Mouse (Mus musculus) kidney, embryonic 14.5 days (tissue): ENCODE data around the gene Ltbp3. TPM values are rescaled to one million over a fixed set of nuclear protein-coding genes. Genes with fewer than 3 reads are reported as not detected.
A peak's percentile ranks its signal among the peaks of the same experiment; 100 is the strongest.

Experiments used
- ATAC-seq: fragments of 200-750 bp; cut with Nextera tagmentation; 2 replicates; pipeline ENCODE4 v1.8.0; 2017; ENCODE audit warnings: moderate number of reproducible peaks, mild to moderate bottlenecking, moderate TSS enrichment, moderate library complexity; ENCODE audit not compliant: low FRiP score, low TSS enrichment
- H3K27ac ChIP-seq: fragments of 300-500 bp; sonication (generic); 2 replicates; pipeline ENCODE4 v1.5.1; 2014; ENCODE audit warnings: low read depth, mild to moderate bottlenecking, low read length, moderate library complexity, mixed read lengths
- H3K27me3 ChIP-seq: fragments of 300-500 bp; sonication (generic); 2 replicates; pipeline ENCODE4 v1.6.1; 2014; ENCODE audit warnings: mild to moderate bottlenecking, low read length; ENCODE audit not compliant: control insufficient read depth, insufficient read depth
- H3K36me3 ChIP-seq: fragments of 300-500 bp; sonication (generic); 2 replicates; pipeline ENCODE4 v1.6.1; 2014; ENCODE audit warnings: low read length, mixed read lengths; ENCODE audit not compliant: control insufficient read depth, insufficient read depth
- H3K4me1 ChIP-seq: fragments of 300-500 bp; sonication (generic); 2 replicates; pipeline ENCODE4 v1.6.1; 2014; ENCODE audit warnings: low read length, mixed read lengths; ENCODE audit not compliant: control insufficient read depth, insufficient read depth
- H3K4me2 ChIP-seq: fragments of 300-500 bp; sonication (generic); replicated peaks from 2 replicates; pipeline ENCODE4 v1.6.1; 2014; ENCODE audit warnings: low read depth, mild to moderate bottlenecking, low read length
- H3K4me3 ChIP-seq: fragments of 300-500 bp; sonication (generic); 2 replicates; pipeline ENCODE4 v1.5.1; 2014; ENCODE audit warnings: mild to moderate bottlenecking, low read length
- H3K9ac ChIP-seq: fragments of 300-500 bp; sonication (generic); 2 replicates; pipeline ENCODE4 v1.6.1; 2014; ENCODE audit warnings: low read depth, mild to moderate bottlenecking, low read length, moderate library complexity
- H3K9me3 ChIP-seq: fragments of 300-500 bp; sonication (generic); 2 replicates; pipeline ENCODE4 v1.6.1; 2016; ENCODE audit warnings: low read length; ENCODE audit not compliant: control insufficient read depth
- WGBS: fragments of 180-500 bp; shearing (Covaris S2); extraction: QIAGEN DNeasy Blood & Tissue Kit; methylation state at CpG from one replicate; pipeline ENCODE4 v1.1.7; 2014; 5-methylcytosine and 5-hydroxymethylcytosine counted together
- polyA plus RNA-seq: library from polyadenylated mRNA; unstranded; fragments of >200 nt; fragmentation: Nextera tagmentation; extraction: Ambion mirVana; gene quantifications from 2 replicates; pipeline ENCODE4 v1.2.1, GENCODE M21; 2014

Gene Ltbp3
- polyA plus RNA-seq, 1 experiment from 2014 or later = 27.1 TPM

- no peaks in the 10 kb centered on the region for H3K9me3 ChIP-seq
- ATAC-seq = peak; percentile 47
- peak overlapping the region; percentile 70 for H3K4me3 ChIP-seq
- peak overlapping the region; percentile 98 for H3K4me2 ChIP-seq
- H3K9ac ChIP-seq = peak overlapping the region; percentile 79
- H3K27ac ChIP-seq = peak overlapping the region; percentile 79
- 2% methylated on average over 32 of the region's 32 CpGs for whole genome bisulfite sequencing
- no peaks in the 10 kb centered on the region for H3K27me3 ChIP-seq
- peaks cover 44% of the 10 kb centered on the region for H3K4me1 ChIP-seq
- no peaks in the 10 kb centered on the region for H3K36me3 ChIP-seq
Observed at GRCm38 (mm10) chr19:5742241-5742641, 1.5 kb downstream of the Ltbp3 start.

- Histone ChIP-seq H3K9ac (no peak overlapping the region), H3K4me1 (peaks cover 44% of the 10 kb centered on the region), H3K27ac (no peak overlapping the region), H3K36me3 (no peaks in the 10 kb centered on the region), H3K27me3 (0 out of 2 replicates have a peak, but pooled peaks cover 3% of the 10 kb centered on the region), H3K4me2 (no peak overlapping the region; the same call in 1 of the 2 replicates), H3K4me3 (no peak overlapping the region), H3K9me3 (no peaks in the 10 kb centered on the region)
- no peak for ATAC-seq
- 55% methylated on average over 5 of the region's 5 CpGs for WGBS
Observed at GRCm38 (mm10) chr19:5743576-5743975, 2.9 kb downstream of the Ltbp3 start.

GRCm38 (mm10) chr19:5745756-5746710 lies 5.3 kb downstream of the Ltbp3 start:
- Histone ChIP-seq H3K36me3 (no peaks in the 10 kb centered on the region), H3K9ac (peak overlapping the region; percentile 44), H3K27ac (no peak overlapping the region), H3K9me3 (no peaks in the 10 kb centered on the region), H3K4me1 (peaks cover 36% of the 10 kb centered on the region), H3K4me3 (peak overlapping the region; percentile 24), H3K27me3 (peaks cover 23% of the 10 kb centered on the region), H3K4me2 (peak overlapping the region; percentile 49)
- 7% methylated on average over 36 of the region's 36 CpGs for WGBS
- ATAC-seq = no peak

- no peak overlapping the region for H3K4me2 ChIP-seq
- H3K4me3 ChIP-seq = no peak overlapping the region
- ATAC-seq = no peak
- H3K4me1 ChIP-seq = peaks cover 35% of the 10 kb centered on the region
- H3K9ac ChIP-seq = no peak overlapping the region
- no peak overlapping the region for H3K27ac ChIP-seq
- 53% methylated on average over 12 of the region's 12 CpGs for WGBS
- no peaks in the 10 kb centered on the region for H3K9me3 ChIP-seq
- H3K36me3 ChIP-seq = no peaks in the 10 kb centered on the region
- H3K27me3 ChIP-seq = peaks cover 31% of the 10 kb centered on the region
Observed at GRCm38 (mm10) chr19:5746907-5747363, 6.2 kb downstream of the Ltbp3 start.

GRCm38 (mm10) chr19:5749476-5749875 lies 8.8 kb downstream of the Ltbp3 start:
- no peak overlapping the region for H3K9ac ChIP-seq
- H3K36me3 ChIP-seq = no peaks in the 10 kb centered on the region; the same call in 1 of the 2 replicates
- no peaks in the 10 kb centered on the region for H3K9me3 ChIP-seq
- no peak overlapping the region for H3K4me2 ChIP-seq
- peaks cover 31% of the 10 kb centered on the region for H3K27me3 ChIP-seq
- H3K27ac ChIP-seq = no peak overlapping the region
- no peak for ATAC-seq
- 70% methylated on average over 6 of the region's 6 CpGs for WGBS
- no peak overlapping the region for H3K4me3 ChIP-seq
- H3K4me1 ChIP-seq = peaks cover 21% of the 10 kb centered on the region

- H3K9me3 ChIP-seq = no peaks in the 10 kb centered on the region
- H3K9ac ChIP-seq = peak overlapping the region; percentile 31; the same call in 1 of the 2 replicates
- no peak overlapping the region for H3K27ac ChIP-seq
- H3K27me3 ChIP-seq = peaks cover 34% of the 10 kb centered on the region
- ATAC-seq = no peak
- H3K4me2 ChIP-seq = no peak overlapping the region
- H3K4me3 ChIP-seq = no peak overlapping the region
- H3K4me1 ChIP-seq = peaks cover 11% of the 10 kb centered on the region
- WGBS = 6% methylated on average over 22 of the region's 22 CpGs
- no peaks in the 10 kb centered on the region; the same call in 1 of the 2 replicates for H3K36me3 ChIP-seq
Observed at GRCm38 (mm10) chr19:5750951-5751350, 10.2 kb downstream of the Ltbp3 start.

GRCm38 (mm10) chr19:5751742-5752141 lies 11.0 kb downstream of the Ltbp3 start:
- H3K36me3 ChIP-seq = no peaks in the 10 kb centered on the region; the same call in 1 of the 2 replicates

GRCm38 (mm10) chr19:5756321-5756985 lies 15.7 kb downstream of the Ltbp3 start:
- Histone ChIP-seq H3K36me3 (peaks cover 42% of the 10 kb centered on the region), H3K9me3 (no peaks in the 10 kb centered on the region), H3K4me1 (peaks cover 17% of the 10 kb centered on the region), H3K9ac (peak overlapping the region; percentile 40; the same call in 1 of the 2 replicates), H3K4me2 (peak overlapping the region; percentile 45), H3K27me3 (peaks cover 16% of the 10 kb centered on the region; the same call in 1 of the 2 replicates), H3K27ac (no peak overlapping the region), H3K4me3 (peak overlapping the region; percentile 27)
- ATAC-seq = peak; percentile 46
- 12% methylated on average over 26 of the region's 29 CpGs for WGBS

More at GRCm38 (mm10) chr19:5751742-5752141, 11.0 kb downstream of the Ltbp3 start:
- H3K27me3 ChIP-seq = peaks cover 36% of the 10 kb centered on the region
- peaks cover 10% of the 10 kb centered on the region for H3K4me1 ChIP-seq
- H3K9me3 ChIP-seq = no peaks in the 10 kb centered on the region
- H3K9ac ChIP-seq = peak overlapping the region; percentile 32; the same call in 1 of the 2 replicates
- H3K4me2 ChIP-seq = peak overlapping the region; percentile 1; the same call in 1 of the 2 replicates
- no peak overlapping the region for H3K27ac ChIP-seq
- ATAC-seq = peak; percentile 32; the same call in 1 of the 2 replicates
- H3K4me3 ChIP-seq = no peak overlapping the region
- 12% methylated on average over 20 of the region's 20 CpGs for WGBS
